Mouse (Mus musculus) layer of hippocampus, adult 2 months (tissue): ENCODE results near the gene Stk24. TPM values are rescaled to one million over a fixed set of nuclear protein-coding genes. Genes with fewer than 3 reads are reported as not detected.

Source experiments
- DNase-seq, 2 experiments: peaks; one replicate each; pipeline ENCODE4 v3.0.0; 2022; ENCODE audit warnings: low spot score in 2 of 2
- H3K27ac ChIP-seq: fragments of 200-600 bp; 2 replicates; pipeline ENCODE4 v1.8.1; 2022
- H3K4me3 ChIP-seq: fragments of 200-600 bp; 2 replicates; pipeline ENCODE4 v1.8.1; 2022; ENCODE audit warnings: mild to moderate bottlenecking
- CTCF ChIP-seq: fragments of 200-600 bp; conservative IDR thresholded peaks from 2 replicates; pipeline ENCODE4 v1.8.1; 2022; ENCODE audit warnings: antibody characterized with exemption, mild to moderate bottlenecking, moderate library complexity
- total RNA-seq, 2 experiments: library from RNA; stranded (reverse); gene quantifications; 2 replicates each; pipeline ENCODE4 v1.2.3; 2021

The Stk24 gene
- total RNA-seq, 2 experiments from 2014 or later: 66.0 to 68.1 TPM

DNA sequence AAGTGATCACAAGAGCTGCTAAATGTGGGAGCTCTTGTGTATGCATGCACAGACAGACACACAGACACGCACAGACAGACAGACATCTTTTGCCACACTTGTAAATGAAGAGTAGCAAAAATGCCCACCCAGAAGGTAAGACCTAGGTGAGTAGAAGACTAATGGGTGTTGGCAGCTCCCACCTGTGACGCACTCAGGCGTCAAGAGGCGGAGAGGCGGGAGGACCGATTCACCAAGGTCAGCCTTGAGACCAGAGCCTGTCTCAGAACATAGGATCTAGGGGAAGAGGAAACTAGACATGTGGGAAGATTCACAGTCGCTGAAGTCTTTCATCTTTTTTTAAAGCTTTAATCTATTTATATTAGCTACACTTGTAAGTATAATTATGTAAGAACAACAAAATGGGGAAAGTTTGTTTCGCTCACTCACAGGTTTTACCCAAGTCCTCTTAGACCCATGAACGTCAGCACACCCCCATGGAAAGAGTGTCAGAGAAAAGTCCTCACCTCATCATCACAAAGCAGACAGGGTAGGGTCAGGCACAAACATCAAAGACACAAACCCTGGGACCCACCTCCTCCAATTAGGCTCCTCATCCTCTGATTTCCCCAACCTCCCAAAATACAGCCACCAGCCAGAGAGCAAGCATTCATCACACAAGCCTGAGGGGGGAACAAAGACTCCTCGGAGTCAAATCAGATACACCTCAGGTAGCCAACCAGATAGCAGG lies 26.0 kb downstream of the Stk24 start:
- TF ChIP-seq CTCF: no peak
- no peak for DNase-seq
- Histone ChIP-seq H3K27ac (no peak overlapping the region), H3K4me3 (no peak overlapping the region)

DNA sequence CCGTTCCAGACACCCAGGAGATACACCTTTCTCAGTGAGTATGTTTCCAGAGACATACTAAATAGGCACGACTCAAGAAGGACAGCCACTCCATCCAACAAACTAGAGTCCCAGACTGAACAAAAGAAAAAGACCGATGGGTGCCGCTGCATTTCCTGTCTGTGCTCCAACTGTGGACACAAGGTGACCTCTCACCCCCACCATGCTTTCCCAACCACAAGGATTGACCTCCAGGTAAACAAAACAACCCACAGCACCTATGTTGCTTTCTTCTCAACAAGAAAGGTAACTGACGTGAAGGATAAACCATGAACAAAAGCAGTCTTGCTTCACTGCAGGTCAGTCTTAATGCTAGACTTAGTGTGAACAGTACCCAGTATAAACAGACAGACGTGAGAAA lies 27.1 kb downstream of the Stk24 start:
- Histone ChIP-seq H3K27ac (no peak overlapping the region), H3K4me3 (no peak overlapping the region)
- TF ChIP-seq CTCF: no peak
- no peak for DNase-seq

DNA sequence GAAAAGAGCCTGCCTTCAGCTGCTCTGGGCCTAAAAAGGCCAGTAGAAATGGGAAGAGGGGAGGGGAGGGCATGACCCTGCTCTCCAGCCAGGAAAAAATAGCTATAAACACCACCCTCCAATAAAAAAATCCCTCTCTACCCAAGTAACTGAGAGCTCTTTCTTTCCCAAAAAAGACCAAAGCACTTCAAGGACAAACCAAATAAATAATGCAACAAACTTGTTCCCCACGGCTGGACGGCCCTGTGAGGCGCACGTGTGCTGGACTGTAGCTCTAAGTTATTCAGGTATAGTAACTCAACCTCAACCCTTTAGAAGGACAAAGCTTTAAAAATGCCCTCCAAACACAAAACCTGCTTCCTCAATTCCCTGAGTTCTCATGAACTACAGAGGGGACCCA lies 28.1 kb downstream of the Stk24 start:
- H3K27ac ChIP-seq: peak overlapping the region; percentile 54; the same call in 1 of the 2 replicates
- no peak for TF ChIP-seq CTCF
- H3K4me3 ChIP-seq: no peak overlapping the region
- DNase-seq: no peak

DNA sequence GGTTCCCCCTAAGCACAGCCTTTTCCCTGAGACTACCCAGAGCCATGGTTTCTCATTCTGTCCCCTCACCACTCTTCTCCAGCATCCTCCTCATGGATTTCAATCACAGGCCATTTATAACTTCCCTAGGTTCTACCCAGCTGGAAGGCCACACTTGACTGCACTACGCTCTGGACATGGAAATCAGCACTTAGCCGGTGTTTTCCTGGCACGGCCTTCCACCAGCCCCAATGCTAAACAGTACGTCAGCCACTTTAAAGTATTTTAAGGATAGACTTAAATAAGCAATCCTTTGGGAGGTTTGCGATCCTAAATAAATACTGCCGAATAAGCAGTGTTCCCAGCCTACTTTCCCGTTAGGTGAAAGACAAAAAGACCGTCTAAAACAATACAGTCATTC lies 29.8 kb downstream of the Stk24 start:
- no peak for TF ChIP-seq CTCF
- no peak overlapping the region for H3K4me3 ChIP-seq
- H3K27ac ChIP-seq: no peak overlapping the region
- no peak for DNase-seq

DNA sequence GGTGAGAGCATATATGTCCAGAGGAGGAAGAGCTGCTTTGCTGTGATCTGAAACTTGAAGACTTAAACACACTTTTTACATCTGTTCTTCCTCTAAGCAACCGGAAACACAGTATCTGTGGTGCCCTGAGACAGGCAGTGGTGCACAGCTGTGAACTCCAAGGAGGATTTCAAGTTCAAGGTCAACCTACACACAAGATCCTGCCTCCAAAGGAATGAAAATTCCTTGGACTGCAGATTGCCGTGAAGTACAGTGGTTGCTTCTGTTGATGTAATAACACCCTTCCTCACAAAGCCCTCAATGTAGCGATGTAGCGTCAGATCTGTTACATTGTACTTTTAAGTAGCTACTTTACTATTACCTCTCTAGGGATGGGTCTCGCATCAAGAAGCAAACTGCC lies 30.5 kb downstream of the Stk24 start:
- no peak overlapping the region for H3K4me3 ChIP-seq
- no peak for TF ChIP-seq CTCF
- DNase-seq: no peak
- H3K27ac ChIP-seq: no peak overlapping the region

DNA sequence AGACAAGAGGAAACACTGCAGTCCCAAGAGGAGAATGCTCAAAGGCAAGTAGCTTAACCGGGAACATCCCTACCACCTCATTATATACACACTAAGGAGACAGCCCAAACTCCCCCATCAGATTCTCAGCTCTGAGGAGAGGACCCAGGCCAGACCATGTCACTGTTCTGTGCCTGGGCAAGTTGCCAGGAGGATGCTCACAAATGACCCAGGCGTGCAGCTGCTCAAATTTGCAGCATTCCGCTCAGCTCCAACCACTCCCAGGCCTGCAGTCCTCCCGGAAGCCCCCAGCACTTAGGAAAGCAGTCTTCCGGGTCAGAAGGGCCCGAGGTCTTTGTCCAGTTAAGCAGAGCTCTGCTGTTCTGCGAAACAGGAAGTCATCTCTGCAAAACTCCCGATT lies 31.6 kb downstream of the Stk24 start:
- no peak for DNase-seq
- TF ChIP-seq CTCF: no peak
- no peak overlapping the region for H3K27ac ChIP-seq
- H3K4me3 ChIP-seq: no peak overlapping the region

DNA sequence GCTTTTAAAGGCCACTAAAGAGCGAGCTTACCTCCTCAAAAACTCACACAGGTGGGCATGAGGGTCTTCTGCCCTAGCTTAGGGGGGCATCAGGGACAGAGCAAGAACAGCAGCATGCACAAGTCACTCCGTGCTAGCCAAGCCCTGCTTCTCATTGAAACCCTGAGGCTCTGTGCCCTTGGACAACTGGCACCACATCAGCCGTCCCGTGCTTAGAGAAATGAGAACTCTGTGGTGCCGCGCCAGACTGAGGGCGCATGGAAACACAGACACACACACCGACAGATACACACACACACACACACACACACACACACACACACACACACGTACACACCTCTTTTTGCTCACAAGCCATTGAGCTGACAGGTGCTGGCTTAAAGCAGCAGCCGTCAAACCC lies 32.7 kb downstream of the Stk24 start:
- no peak for DNase-seq
- no peak for TF ChIP-seq CTCF
- Histone ChIP-seq H3K27ac (no peak overlapping the region), H3K4me3 (no peak overlapping the region)

DNA sequence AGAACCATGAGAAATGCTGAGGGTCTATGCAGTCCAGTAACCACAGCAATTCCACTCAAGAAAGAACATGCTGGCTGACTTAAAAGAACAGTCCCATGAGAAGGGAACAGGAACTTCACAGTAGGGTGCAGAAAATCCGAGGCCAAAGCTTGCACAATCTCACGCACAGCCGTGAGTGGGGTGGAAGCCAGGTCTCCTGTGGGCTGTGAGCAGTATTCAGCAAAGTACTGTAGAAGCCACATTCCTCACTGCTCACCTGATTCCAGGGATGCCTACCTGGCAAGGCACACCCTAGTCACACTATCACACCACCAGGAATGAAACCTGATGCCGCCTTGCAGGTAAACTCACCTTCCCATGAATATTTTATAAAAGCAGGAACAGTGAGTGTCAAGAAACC lies 33.2 kb downstream of the Stk24 start:
- TF ChIP-seq CTCF: no peak
- no peak for DNase-seq
- H3K4me3 ChIP-seq: no peak overlapping the region
- no peak overlapping the region for H3K27ac ChIP-seq

DNA sequence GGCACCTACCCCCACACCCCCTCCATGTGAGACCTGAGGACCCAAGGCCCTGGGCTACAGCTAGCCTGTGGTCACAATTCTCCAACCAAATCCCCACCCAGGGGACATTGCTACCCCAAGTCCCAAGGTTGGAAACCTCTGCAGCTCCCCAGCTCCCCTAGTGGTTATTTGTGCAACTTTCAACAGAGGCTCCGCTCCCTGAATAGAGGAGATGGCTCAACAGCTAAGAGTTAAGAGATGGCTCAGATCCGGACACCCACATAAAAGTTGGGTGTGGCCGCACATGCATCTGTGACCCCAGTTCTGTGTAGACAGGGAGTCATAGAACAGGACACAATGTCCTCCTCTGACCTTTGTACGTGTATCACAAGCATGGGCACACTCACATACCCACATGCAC lies 33.8 kb downstream of the Stk24 start:
- no peak overlapping the region for H3K27ac ChIP-seq
- no peak overlapping the region for H3K4me3 ChIP-seq
- no peak for DNase-seq
- TF ChIP-seq CTCF: peak; percentile 82

DNA sequence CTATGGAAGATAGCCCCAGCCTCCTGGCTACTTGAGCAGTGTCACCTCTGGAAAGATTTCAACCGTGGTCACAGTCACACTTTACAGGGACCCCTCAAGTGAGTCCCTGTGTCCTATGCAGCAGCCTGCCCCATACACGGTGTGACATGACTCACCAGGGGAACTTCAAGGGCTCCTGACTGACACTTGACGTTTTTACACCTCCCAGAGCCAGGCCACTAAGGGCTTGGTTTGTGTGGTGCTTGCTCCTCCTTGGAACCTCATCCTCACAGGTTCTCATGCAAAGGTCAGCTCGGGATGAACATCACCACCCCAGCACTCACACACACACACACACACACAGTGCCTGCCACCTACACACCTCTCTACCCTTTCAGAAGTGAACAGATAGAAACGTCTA lies 34.9 kb downstream of the Stk24 start:
- H3K27ac ChIP-seq: no peak overlapping the region
- no peak for DNase-seq
- H3K4me3 ChIP-seq: no peak overlapping the region
- no peak for TF ChIP-seq CTCF

DNA sequence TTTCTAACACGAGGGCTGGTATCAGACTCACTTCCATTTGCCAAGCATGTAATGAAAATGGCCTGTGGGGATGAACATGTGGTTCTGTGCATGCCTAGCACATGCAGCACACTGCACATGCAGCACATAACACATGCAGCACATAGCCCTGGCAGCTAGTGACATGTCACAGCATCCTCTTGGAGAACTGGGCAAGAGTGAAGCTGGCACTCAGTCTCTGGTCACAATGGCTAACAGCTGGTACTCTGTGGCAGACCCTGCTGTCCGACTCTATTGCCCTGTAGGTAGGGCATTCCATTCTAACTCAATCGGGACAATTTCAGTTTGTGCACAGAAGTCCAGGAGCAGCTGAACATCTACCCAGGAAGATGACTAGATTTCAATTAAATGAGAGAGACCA lies 36.9 kb downstream of the Stk24 start:
- H3K4me3 ChIP-seq: no peak overlapping the region
- no peak for DNase-seq
- no peak for TF ChIP-seq CTCF
- no peak overlapping the region for H3K27ac ChIP-seq

DNA sequence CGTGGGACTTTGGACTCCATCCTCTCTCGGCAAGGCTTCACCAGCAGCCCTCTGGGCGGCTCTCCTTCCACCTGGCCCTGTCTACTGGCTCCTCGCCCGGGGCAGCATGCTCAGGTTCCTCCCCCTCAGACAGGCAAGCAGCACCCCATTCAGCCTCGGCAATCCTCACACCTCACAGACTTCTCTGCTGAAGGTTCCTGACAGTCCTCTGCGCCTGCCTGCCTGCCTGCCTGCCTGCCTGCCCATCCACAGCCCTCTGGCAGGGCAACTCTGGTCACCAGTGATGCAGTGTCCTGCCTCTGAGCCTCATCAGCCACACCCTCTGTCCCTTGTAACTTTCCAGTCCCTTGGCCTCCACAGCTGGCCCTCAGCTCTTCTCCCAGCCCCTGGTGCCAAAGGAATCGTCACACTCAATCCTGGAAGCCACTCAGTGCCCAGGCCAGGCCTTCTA lies 39.8 kb downstream of the Stk24 start:
- no peak for TF ChIP-seq CTCF
- DNase-seq: no peak
- Histone ChIP-seq H3K4me3 (no peak overlapping the region), H3K27ac (no peak overlapping the region)

DNA sequence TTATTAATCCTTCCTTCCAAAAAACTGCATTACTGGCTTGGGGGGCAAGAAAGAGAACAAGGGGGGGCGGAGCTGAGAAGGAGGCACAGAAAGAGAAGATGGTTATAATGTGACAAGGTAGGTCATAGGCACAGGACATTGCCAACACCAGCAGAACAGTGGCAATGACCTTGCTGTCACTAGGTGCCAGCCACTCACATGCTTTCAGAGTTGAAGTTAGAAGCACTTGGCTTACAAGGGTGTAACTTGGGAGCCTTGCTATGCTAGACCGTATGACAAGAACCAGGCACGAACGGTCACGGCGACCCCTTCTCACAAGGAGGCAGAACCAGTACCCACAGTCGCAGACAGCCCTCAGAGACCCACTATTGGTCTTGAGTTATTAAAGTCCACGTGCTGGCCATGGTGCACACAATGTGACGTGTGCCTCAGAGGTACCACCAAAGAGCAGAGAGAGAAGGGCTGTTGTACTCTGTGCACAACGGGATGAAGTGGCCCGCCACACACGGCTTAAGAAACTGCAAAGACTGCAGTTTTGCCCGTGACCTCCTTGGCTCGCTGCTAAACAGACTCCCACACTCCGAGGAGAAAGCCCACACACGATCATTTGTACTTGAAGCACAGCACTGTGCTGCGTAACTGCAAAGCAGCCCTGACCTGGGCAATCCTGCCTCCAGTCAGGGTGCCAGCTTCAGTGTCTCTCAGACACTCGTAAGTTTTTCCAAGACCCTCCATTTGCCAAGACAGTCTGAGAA lies 40.8 kb downstream of the Stk24 start:
- TF ChIP-seq CTCF: no peak
- DNase-seq: no peak
- no peak overlapping the region for H3K4me3 ChIP-seq

DNA sequence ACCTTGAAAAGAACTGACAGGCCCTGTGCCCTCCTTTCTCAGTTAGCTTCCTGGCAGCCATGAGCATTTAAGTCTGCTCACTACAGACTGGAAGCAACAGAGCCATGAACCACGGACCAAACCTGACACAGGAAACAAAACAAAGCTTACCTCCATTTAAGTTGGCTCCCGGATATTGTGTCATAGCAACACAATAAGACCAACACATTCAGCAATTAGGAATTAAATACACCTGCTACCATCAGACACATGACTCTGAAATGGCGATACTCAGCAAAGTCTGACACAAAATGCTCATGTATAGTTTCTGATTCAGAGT lies 49.8 kb downstream of the Stk24 start:
- no peak overlapping the region for H3K27ac ChIP-seq
- no peak for DNase-seq
- no peak overlapping the region for H3K4me3 ChIP-seq
- TF ChIP-seq CTCF: no peak

More for the DNA sequence above, 40.8 kb downstream of the Stk24 start:
- no peak overlapping the region; the same call in 1 of the 2 replicates for H3K27ac ChIP-seq
